Mouse (Mus musculus) ovary, postnatal 14 days (tissue): ENCODE measurements around the gene Xxylt1.

Source experiments
- DNase-seq: peaks from one replicate; pipeline ENCODE4 v3.0.0; 2022; ENCODE audit warnings: low spot score

The Xxylt1 gene

GRCm38 (mm10) chr16:30948636-30949035 lies 132.6 kb downstream of the Xxylt1 start:
- no peak for DNase-seq

- no peak for DNase-seq
Observed at GRCm38 (mm10) chr16:30948216-30948615, 133.0 kb downstream of the Xxylt1 start.

GRCm38 (mm10) chr16:30944886-30945285 lies 136.3 kb downstream of the Xxylt1 start:
- DNase-seq = no peak

- DNase-seq = no peak
Observed at GRCm38 (mm10) chr16:30943919-30944318, 137.3 kb downstream of the Xxylt1 start.

GRCm38 (mm10) chr16:30940699-30941098 lies 140.5 kb downstream of the Xxylt1 start:
- DNase-seq = no peak

- DNase-seq = no peak
Observed at GRCm38 (mm10) chr16:30939903-30940302, 141.3 kb downstream of the Xxylt1 start.

- DNase-seq = no peak
Observed at GRCm38 (mm10) chr16:30939210-30939609, 142.0 kb downstream of the Xxylt1 start.

GRCm38 (mm10) chr16:30938664-30939063 lies 142.6 kb downstream of the Xxylt1 start:
- DNase-seq = no peak

GRCm38 (mm10) chr16:30937665-30938064 lies 143.6 kb downstream of the Xxylt1 start:
- DNase-seq = no peak

- no peak for DNase-seq
Observed at GRCm38 (mm10) chr16:30936471-30936870, 144.8 kb downstream of the Xxylt1 start.

- no peak for DNase-seq
Observed at GRCm38 (mm10) chr16:30936012-30936461, 145.2 kb downstream of the Xxylt1 start.

- DNase-seq = no peak
Observed at GRCm38 (mm10) chr16:30934967-30935690, 146.1 kb downstream of the Xxylt1 start.

- DNase-seq = peak; percentile 16
Observed at GRCm38 (mm10) chr16:30934205-30934780, 146.9 kb downstream of the Xxylt1 start.

- DNase-seq = no peak
Observed at GRCm38 (mm10) chr16:30933366-30933765, 147.9 kb downstream of the Xxylt1 start.

GRCm38 (mm10) chr16:30932791-30933190 lies 148.4 kb downstream of the Xxylt1 start:
- DNase-seq = no peak

- no peak for DNase-seq
Observed at GRCm38 (mm10) chr16:30932196-30932595, 149.0 kb downstream of the Xxylt1 start.

- no peak for DNase-seq
Observed at GRCm38 (mm10) chr16:30929165-30929564, 152.1 kb downstream of the Xxylt1 start.

GRCm38 (mm10) chr16:30928076-30928750 lies 153.0 kb downstream of the Xxylt1 start:
- no peak for DNase-seq

GRCm38 (mm10) chr16:30925496-30925895 lies 155.7 kb downstream of the Xxylt1 start:
- DNase-seq = no peak

GRCm38 (mm10) chr16:30923899-30924298 lies 157.3 kb downstream of the Xxylt1 start:
- no peak for DNase-seq

- DNase-seq = no peak
Observed at GRCm38 (mm10) chr16:30922548-30922947, 158.7 kb downstream of the Xxylt1 start.

- no peak for DNase-seq
Observed at GRCm38 (mm10) chr16:30918866-30919265, 162.4 kb downstream of the Xxylt1 start.

- no peak for DNase-seq
Observed at GRCm38 (mm10) chr16:30916931-30917330, 164.3 kb downstream of the Xxylt1 start.
